10 mouse cellular contexts compared by ENCODE assay signal in the genomic region with DNA sequence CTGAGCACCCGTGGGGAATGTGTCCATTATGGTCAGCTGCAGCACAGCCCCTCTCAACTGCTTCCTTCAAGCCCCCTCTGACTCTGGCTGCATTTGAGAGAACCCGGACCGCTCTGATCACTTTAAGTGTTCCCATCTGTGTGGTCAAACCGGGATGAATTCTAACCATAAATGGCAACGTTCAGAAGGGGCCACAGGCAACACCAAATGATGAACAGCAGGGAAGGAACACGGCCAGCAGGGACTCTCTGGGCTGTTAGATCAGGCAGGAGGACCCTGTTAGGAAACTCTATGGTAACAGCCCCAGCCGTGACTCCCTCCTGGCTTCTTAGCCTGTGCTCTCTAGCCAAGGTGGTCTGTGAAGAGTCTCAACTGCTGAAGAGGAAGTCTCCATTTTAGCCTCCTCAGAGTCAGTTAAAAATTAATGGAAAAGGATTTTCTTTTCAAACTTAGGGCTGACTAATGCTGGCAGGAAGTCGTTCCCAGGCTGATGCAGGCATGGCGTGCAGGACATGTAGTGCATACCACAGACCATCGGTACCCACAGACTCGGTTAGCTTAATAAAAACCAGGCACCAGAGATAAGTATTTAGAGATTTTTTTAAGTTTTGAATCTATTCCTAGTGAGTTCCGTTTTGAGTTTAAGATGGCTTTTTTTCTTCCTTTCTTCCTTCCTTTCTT. TPM values are rescaled to one million over a fixed set of nuclear protein-coding genes. Genes with fewer than 3 reads are reported as not detected.
DNase-seq lines count a peak whose midpoint lies in the region; ATAC-seq and TF ChIP-seq lines count a peak whose summit lies in the region.
"Had no signal": no experiment of that assay in that cellular context is flagged by ENCODE, and none has a peak within 500 bp of the region (broad histone marks: within the 10 kb centered on the region; RNA-seq: fewer than 3 reads in every experiment).

No protein-coding gene starts in this region.

- TF ChIP-seq CTCF in intestine, postnatal 0 days (IDR thresholded peaks at IDR 0.05; ENCODE audit: low read depth) = 0 out of 2 replicates have a peak, but pooled peaks have one; percentile 5
- TF ChIP-seq CTCF in thymus, adult 2 months (IDR thresholded peaks at IDR 0.05; ENCODE audit: borderline replicate concordance, control insufficient read depth, extremely low read depth, insufficient read depth, low read length, poor library complexity) = no peak

- 49% methylated on average over 12 of the region's 12 CpGs for WGBS in heart, embryonic 16.5 days
- WGBS in heart, embryonic 11.5 days (ENCODE audit: insufficient replicate concordance) = 49% methylated on average over 12 of the region's 12 CpGs
- WGBS in intestine, postnatal 0 days = 40% methylated on average over 12 of the region's 12 CpGs
- 61% methylated on average over 12 of the region's 12 CpGs for WGBS in thymus, adult 2 months

- no peaks in the 10 kb centered on the region for H3K4me1 ChIP-seq in heart, embryonic 16.5 days (ENCODE audit: control insufficient read depth, insufficient read depth, low read length)
- no peaks in the 10 kb centered on the region for H3K4me1 ChIP-seq in heart, embryonic 11.5 days (ENCODE audit: control insufficient read depth, insufficient read depth, low read length)
- no peaks in the 10 kb centered on the region for H3K4me1 ChIP-seq in intestine, postnatal 0 days (replicated peaks; ENCODE audit: control insufficient read depth, insufficient read depth, low read length)
- H3K4me1 ChIP-seq in thymus, adult 2 months (replicated peaks; ENCODE audit: control insufficient read depth, insufficient read depth, low read length) = no peaks in the 10 kb centered on the region
- H3K4me1 ChIP-seq: liver, embryonic 12.5 days had no signal

- H3K9ac ChIP-seq in heart, embryonic 16.5 days (ENCODE audit: low read length) = no peak overlapping the region
- H3K9ac ChIP-seq in heart, embryonic 11.5 days (ENCODE audit: low read depth, low read length) = no peak overlapping the region
- H3K9ac ChIP-seq in intestine, postnatal 0 days (ENCODE audit: low read depth, low read length) = no peak overlapping the region
- H3K9ac ChIP-seq: liver, embryonic 12.5 days had no signal

- peak; percentile 52 for DNase-seq in embryo, embryonic 11 days
- peak; percentile 69 for DNase-seq in lung, postnatal 36 days
- no peak for DNase-seq in B cell, adult 2 months
- DNase-seq in frontal cortex, postnatal 25 days (ENCODE audit: low spot score in 2 of 2) = no peak
- DNase-seq in thymus, adult 2 months = no peak

- H3K4me2 ChIP-seq in heart, embryonic 16.5 days (ENCODE audit: low read depth, low read length) = no peak overlapping the region
- no peak overlapping the region for H3K4me2 ChIP-seq in heart, embryonic 11.5 days
- H3K4me2 ChIP-seq in intestine, postnatal 0 days (replicated peaks; ENCODE audit: low read depth) = no peak overlapping the region
- H3K4me2 ChIP-seq: liver, embryonic 12.5 days had no signal

- no peaks in the 10 kb centered on the region for H3K27me3 ChIP-seq in heart, embryonic 16.5 days (ENCODE audit: control insufficient read depth, insufficient read depth, low read length)
- no peaks in the 10 kb centered on the region for H3K27me3 ChIP-seq in heart, embryonic 11.5 days (ENCODE audit: control insufficient read depth, insufficient read depth, low read length)
- no peaks in the 10 kb centered on the region for H3K27me3 ChIP-seq in intestine, postnatal 0 days (replicated peaks; ENCODE audit: control insufficient read depth, insufficient read depth, low read length)
- no peaks in the 10 kb centered on the region for H3K27me3 ChIP-seq in thymus, adult 2 months (ENCODE audit: control insufficient read depth, insufficient read depth, low read length)
- H3K27me3 ChIP-seq: liver, embryonic 12.5 days had no signal

- ATAC-seq in heart, embryonic 16.5 days (replicated peaks; ENCODE audit: extremely low read depth, insufficient read depth, low FRiP score) = no peak
- no peak for ATAC-seq in heart, embryonic 11.5 days (replicated peaks; ENCODE audit: insufficient number of reproducible peaks, low FRiP score, low TSS enrichment)
- ATAC-seq in intestine, postnatal 0 days = 0 out of 2 replicates have a peak, but pooled peaks have one; percentile 41
- ATAC-seq: CD4-positive, CD25-positive, alpha-beta regulatory T cell, adult 4 months; liver, embryonic 12.5 days had no signal

- H3K4me3 ChIP-seq in heart, embryonic 16.5 days (ENCODE audit: low read length) = no peak overlapping the region
- H3K4me3 ChIP-seq in heart, embryonic 11.5 days (ENCODE audit: low read depth, low read length) = no peak overlapping the region
- H3K4me3 ChIP-seq in intestine, postnatal 0 days (ENCODE audit: low read depth, low read length) = no peak overlapping the region
- no peak overlapping the region for H3K4me3 ChIP-seq in thymus, adult 2 months (ENCODE audit: control insufficient read depth, insufficient read depth, low read length)
- H3K4me3 ChIP-seq: liver, embryonic 12.5 days had no signal

- no peaks in the 10 kb centered on the region for H3K36me3 ChIP-seq in heart, embryonic 16.5 days (ENCODE audit: control insufficient read depth, insufficient read depth)
- H3K36me3 ChIP-seq in heart, embryonic 11.5 days (ENCODE audit: control insufficient read depth, insufficient read depth, low read length) = no peaks in the 10 kb centered on the region
- H3K36me3 ChIP-seq in intestine, postnatal 0 days (ENCODE audit: control insufficient read depth, insufficient read depth) = no peaks in the 10 kb centered on the region
- H3K36me3 ChIP-seq in thymus, adult 2 months (ENCODE audit: control insufficient read depth, insufficient read depth, low read length) = no peaks in the 10 kb centered on the region
- H3K36me3 ChIP-seq: liver, embryonic 12.5 days had no signal

- no peak for TF ChIP-seq POLR2A in thymus, adult 2 months (IDR thresholded peaks at IDR 0.05; ENCODE audit: control insufficient read depth, extremely low read depth, insufficient read depth, low read length, poor library complexity)

- peak overlapping the region; percentile 24 for H3K27ac ChIP-seq in heart, embryonic 16.5 days (ENCODE audit: low read length)
- H3K27ac ChIP-seq in heart, embryonic 11.5 days (ENCODE audit: low read depth, low read length) = no peak overlapping the region
- H3K27ac ChIP-seq in intestine, postnatal 0 days (ENCODE audit: low read depth, low read length) = peak overlapping the region; percentile 54
- H3K27ac ChIP-seq in thymus, adult 2 months (ENCODE audit: control insufficient read depth, insufficient read depth, low read length) = no peak overlapping the region
- H3K27ac ChIP-seq: liver, embryonic 12.5 days had no signal

- H3K9me3 ChIP-seq in heart, embryonic 16.5 days (replicated peaks; ENCODE audit: control insufficient read depth, low read length) = no peaks in the 10 kb centered on the region
- H3K9me3 ChIP-seq in heart, embryonic 11.5 days (replicated peaks; ENCODE audit: control insufficient read depth, low read length) = no peaks in the 10 kb centered on the region
- no peaks in the 10 kb centered on the region for H3K9me3 ChIP-seq in intestine, postnatal 0 days (ENCODE audit: control insufficient read depth)
- H3K9me3 ChIP-seq: liver, embryonic 12.5 days had no signal

RNA-seq across cellular contexts. Expression of a gene that starts 27.4 kb away (rescaled TPM):
- 100 and 120 TPM in 2 replicates for polyA plus RNA-seq in heart, embryonic 16.5 days (2015; fragmentation: Nextera tagmentation; extraction: Ambion mirVana)
- 11.6 and 16.3 TPM in 2 replicates for polyA plus RNA-seq in heart, embryonic 11.5 days (2014; fragmentation: Nextera tagmentation; extraction: Ambion mirVana)
- polyA plus RNA-seq in intestine, postnatal 0 days (2015; fragmentation: Nextera tagmentation; extraction: Ambion mirVana) = 99.2 and 101 TPM in 2 replicates
- polyA plus RNA-seq in thymus, adult 2 months (2012; rRNA removed) = 43.7 and 47.2 TPM in 2 replicates
- polyA plus RNA-seq: CD4-positive, CD25-positive, alpha-beta regulatory T cell, adult 4 months had no signal

Comparison
In these comparisons a context has a peak if more than half of its experiments do, and no peak if none do; other contexts are left out.
1. H3K27ac ChIP-seq: peak in heart, embryonic 16.5 days (single experiment) and intestine, postnatal 0 days (single experiment); none in heart, embryonic 11.5 days (single experiment) and thymus, adult 2 months (single experiment).
2. DNase-seq: peak in embryo, embryonic 11 days (single experiment) and lung, postnatal 36 days (single experiment); none in B cell, adult 2 months (0 of 2), frontal cortex, postnatal 25 days (0 of 2) and thymus, adult 2 months (single experiment).